Mouse (Mus musculus): ENCODE measurements at regions not wholly inside any gene's neighbourhood (a gene's known extent, or its start where the extent isn't known, plus 50 kb on each side); places are given as distances from the start of the nearest gene placed in this dataset.
A peak's percentile ranks its signal among the peaks of the same experiment; 100 is the strongest.
"Not testable (repeated sequence)": the region's sequence is repeated elsewhere in the genome, so short reads cannot be mapped to it uniquely, and the experiment has no call there.

DNA sequence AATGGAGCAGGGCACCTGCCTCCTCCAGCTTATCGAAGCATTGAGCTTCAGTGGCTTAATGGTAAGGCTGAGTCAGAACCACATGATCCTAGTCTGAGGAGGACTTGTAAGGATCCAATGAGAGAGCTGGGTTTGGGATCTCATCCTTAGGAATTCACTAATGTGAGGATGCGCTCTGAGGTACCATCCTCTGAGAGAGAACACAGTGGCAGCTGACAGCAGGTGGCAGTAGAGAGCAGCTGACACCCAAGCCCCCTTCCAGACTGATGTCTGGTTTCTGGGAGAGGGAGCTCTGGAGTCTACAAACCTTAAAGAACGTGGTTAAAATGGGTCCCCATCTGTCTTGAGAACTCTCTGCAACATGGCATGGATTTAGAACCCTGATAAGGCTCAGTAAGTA, 137.8 kb downstream of the B3glct start:
- no peak for DNase-seq (ENCODE audit: low read depth, low spot score)
- 28% methylated on average over 3 of the region's 3 CpGs for WGBS

DNA sequence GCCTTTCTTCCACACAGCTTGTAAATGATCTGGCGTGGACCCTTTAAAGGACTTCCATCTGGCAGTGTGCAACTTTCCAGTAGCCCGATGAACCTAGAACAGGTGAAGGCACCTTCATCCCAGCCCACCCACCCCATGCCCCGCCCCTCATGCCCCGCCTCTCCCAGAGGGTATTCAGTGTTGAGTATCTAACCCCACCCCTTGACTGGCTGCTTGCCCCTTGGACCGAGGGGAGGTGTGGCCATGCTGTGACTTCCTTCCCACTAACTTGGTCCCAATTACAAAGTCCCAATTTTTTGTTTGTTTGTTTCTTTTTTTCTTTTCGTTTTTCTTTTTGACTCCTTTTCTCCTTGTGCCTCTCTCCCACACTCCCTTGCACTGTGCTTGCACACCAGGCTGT, 140.8 kb downstream of the B3glct start:
- WGBS: 20% methylated on average over 6 of the region's 6 CpGs

DNA sequence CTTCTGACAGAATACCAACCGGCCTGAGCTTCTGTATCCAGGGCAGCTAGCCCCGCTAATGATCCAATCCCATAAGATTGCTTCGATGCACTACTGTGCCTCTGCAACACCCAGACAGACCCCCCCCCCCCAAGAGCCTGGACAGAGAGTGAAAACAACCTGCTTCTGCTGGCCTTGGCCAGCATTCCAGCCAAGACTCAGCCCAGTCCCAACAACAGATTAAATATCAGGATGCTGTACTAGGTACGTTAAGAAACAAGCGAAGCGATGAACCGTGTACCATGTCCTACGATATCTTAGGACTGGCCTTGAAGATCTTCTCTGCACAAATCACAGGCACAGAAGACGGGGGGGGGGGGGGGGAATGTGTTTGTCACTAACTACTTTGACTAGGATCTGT, 145.8 kb downstream of the B3glct start:
- DNase-seq (ENCODE audit: low read depth, low spot score): no peak
- 90% methylated on average over 9 of the region's 9 CpGs for WGBS

More for the DNA sequence above, 140.8 kb downstream of the B3glct start:
- DNase-seq (ENCODE audit: low read depth, low spot score): peak; percentile 21

DNA sequence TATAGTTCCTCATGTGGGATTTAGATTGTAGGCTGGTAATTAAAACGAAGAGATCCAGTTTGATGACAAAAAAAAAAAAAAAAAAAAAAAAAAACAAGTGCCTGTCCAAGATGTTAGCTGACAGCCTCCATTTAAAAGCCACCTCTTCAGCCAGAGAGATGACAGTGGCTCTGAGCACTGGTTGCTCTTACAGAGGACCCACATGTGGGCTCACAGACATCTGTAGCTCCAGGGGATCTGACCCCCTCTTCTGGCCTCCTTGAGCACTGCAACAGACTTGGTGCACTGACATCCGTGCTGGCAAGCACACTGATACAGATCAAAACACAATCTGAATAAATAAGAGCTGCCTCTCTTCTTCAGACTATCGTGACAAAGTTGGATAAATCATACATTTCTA, 149.6 kb downstream of the B3glct start:
- WGBS: 47% methylated on average over 3 of the region's 3 CpGs

DNA sequence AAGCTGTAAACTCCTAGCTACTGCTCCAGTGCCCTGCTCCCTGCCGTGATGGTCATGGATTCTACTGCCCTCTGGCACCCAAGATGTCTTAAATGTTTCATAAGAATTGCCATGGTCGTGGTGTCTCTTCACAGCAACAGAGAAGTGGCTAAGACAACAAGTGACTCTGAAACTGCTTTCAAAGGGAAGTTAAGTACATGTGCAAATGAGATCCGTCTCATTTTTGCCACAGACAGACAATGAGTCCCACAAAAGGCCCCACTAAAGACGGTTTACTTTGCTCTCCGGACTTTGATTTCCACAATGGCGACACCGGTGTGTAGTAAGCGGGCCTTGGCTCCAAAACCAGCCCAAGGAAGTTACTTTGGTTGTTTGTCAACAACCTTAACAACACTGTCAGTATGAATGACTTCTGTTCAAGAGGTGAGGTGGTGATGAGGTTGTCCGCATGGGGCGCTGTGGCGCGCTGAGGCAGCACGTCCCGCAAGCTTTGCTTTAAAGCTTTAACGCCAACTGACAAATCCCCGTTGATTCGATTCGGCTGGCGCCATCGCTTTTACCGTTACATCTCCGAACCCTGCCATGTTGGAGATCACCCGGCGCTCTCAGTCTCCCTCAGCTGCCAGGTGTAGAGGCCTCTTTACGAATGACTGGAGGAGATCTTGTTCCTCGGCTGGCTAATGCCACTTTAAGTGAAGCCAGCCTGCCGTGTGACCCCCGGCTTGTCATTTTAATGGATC, 153.3 kb downstream of the B3glct start:
- 5% methylated on average over 28 of the region's 28 CpGs for WGBS
- no peak for DNase-seq (ENCODE audit: low read depth, low spot score)

More for the DNA sequence above, 149.6 kb downstream of the B3glct start:
- DNase-seq (ENCODE audit: low read depth, low spot score): no peak

DNA sequence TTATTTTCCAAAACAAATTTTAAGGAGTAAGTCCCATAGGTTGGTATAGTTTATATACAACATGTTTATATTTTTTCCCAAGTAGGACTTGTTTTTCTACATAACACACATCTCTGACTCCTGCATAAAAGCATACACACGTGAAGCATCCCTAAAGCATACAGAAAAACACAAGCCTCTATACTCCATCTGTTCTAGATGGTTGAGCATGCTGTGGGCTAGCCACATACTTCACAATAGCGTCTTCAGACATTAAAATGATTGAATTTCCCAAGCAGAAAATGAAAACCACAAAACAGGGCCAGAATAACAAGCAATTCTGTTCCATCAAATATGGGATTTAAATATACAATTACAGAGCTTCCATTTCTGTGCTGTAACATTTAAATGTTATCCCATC, 159.3 kb downstream of the B3glct start:
- no peak for DNase-seq (ENCODE audit: low read depth, low spot score)
- WGBS: 83% methylated on average over 2 of the region's 2 CpGs

DNA sequence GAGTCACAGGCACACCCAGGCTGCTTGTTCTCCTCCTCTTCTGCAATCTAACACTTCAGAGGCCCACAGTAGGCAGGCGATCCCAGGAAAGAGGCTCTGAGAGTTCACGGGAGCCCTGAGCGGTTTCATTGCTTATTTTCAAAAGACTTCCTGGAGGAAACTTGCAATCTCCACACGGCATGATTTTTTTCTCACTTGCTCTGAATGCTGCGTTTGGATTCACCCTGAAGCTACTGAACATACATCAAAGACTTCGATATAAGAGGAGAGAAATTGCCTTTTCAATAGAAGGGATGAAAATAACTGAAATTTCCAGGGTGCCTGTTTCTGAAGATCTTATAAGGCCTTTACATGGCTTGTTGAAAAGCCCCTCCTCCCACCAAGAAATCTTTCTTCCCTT, 164.5 kb downstream of the B3glct start:
- DNase-seq (ENCODE audit: low read depth, low spot score): no peak
- WGBS: 33% methylated on average over 6 of the region's 6 CpGs

DNA sequence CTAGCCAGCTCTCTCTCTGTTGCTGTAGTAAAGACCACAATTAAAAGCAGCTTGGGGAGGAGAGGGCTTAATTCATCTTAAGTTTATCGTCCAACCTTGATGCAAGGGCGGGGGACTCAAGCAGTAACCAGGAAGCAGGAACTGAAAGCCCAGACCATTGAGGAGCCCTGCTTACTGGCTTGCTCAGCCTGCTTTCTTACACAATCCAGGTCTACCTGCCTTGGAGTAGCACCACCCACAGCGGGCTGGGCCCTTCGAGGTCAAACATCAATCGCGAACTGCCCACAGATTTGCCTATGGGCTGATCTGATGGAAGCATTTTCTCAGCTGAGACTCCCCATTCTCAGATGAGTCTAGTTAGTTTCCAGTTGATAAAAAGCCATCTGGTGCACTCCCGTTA, 165.3 kb downstream of the B3glct start:
- 29% methylated on average over 7 of the region's 7 CpGs for WGBS
- no peak for DNase-seq (ENCODE audit: low read depth, low spot score)

DNA sequence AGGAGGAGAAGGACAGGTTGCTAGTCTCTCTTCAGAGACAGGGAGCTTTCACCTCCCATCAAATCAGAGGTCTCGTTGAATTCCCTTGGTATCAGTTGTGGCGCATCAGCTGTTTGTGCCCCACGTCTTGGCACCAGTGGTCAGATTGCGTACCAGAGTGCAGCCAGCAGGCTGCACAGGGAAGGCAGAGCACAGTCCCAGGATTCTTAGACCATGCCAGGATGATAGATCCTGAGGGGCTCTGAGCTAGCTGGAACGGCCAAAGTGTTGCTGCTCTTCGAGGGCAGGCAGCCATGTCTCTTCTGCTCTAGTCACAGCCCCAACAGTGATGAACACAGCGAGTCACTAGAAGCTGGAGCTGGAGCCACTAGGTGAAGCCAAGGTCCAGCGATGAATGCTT, 167.2 kb downstream of the B3glct start:
- DNase-seq (ENCODE audit: low read depth, low spot score): no peak
- WGBS: 92% methylated on average over 8 of the region's 8 CpGs

DNA sequence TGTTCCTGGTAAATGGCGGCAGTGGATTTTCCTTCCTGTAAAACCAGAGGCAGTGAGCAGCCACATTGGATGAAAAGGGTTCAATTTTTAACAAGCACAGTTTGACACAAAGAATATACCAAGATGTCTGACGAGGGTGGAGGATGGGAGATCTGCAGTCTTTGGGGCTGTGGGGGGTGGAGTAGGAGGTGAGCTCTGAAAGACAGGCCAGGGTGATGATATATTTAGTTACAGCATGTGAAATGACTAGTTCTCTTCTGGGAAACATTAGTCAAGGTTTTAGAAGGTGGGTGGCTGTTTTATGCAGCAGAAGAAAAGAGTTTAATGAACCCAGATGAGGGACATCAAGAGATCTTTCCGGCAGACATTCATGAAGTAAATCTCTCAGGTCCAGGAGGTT, 170.0 kb upstream of the Rxfp2 start:
- 87% methylated on average over 3 of the region's 3 CpGs for whole genome bisulfite sequencing
- DNase-seq (ENCODE audit: low read depth, low spot score): no peak

DNA sequence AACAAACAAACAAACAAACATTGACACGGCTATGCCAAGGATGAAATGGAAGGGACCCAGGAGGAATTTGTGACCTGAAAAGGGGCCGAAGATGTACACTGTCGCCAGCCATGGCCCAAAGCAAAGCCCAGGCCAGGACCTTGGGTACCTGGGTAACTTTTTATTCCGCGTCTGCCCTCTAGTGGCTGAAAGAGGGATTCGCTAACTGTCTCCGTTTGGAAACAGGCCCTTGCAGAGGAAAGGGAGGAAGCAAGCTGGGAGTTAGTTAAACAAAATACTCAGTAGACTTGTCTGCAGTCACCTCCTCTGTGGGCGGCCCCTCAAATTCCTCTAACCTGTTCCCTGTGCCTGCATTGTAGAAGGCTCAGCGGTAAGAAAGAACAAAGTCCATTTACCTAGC, 167.5 kb upstream of the Rxfp2 start:
- WGBS: 5% methylated on average over 9 of the region's 9 CpGs
- DNase-seq (ENCODE audit: low read depth, low spot score): peak; percentile 57

DNA sequence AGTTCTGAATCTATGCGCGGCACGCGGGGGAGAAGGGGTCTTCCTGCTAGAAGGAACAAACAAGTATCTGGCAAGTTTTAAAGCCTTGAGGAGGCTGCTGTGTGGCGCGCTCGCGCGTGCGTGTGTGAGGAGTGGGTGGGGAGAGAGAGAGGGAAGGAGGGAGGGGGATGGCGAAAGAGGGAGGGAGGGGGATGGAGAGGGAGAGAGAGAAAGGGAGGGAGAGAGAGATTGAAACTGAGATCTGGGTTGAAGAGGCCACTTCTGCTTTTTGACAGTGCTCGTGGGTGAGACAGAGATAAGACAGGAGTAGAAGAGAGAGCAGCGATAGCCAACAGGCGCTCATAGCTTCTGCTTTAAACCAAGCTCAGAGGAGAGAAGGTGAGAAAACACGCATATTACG, 166.0 kb upstream of the Rxfp2 start:
- WGBS: 39% methylated on average over 16 of the region's 16 CpGs
- no peak for DNase-seq (ENCODE audit: low read depth, low spot score)

DNA sequence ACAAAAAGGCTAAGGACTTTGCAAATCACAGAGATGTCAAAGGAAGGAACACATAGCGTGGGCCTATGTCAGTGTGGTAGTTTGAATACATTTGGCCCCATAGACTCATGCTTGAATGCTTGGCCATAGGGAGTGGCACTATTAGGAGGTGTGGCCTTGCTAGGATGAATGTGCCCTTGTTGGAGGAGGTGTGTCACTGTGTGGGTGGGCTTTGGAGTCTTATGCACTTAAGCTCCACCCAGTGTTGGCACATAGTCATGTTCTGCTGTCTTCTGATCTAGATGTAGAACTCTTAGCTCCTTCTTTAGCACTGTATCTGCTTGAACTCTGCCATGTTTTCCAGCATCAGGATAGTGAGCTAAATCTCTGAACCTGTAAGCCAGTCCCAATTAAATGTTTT, 162.4 kb upstream of the Rxfp2 start:
- no peak for DNase-seq (ENCODE audit: low read depth, low spot score)
- 94% methylated on average over 1 of the region's 1 CpGs for WGBS

DNA sequence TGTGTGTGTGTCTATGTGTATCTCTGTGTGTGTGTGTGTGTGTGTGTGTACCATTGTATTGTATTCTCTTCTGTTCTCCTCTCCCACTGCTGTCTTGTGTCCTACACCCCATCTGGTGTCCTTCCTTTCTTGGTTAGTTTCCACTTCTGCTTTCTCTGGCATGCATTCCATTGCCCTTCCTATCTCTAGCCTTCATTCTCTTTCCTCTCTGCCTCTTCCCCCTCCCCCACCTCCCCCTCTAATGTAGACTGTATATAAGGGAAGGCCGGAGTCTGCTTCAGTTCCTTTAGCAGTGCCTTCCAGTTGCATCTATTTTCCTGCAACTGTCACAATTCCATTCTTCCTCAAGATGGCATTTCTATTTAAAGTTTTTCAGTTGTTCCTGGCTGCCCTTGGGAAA, 161.5 kb upstream of the Rxfp2 start:
- WGBS: 84% methylated on average over 1 of the region's 1 CpGs
- DNase-seq (ENCODE audit: low read depth, low spot score): no peak

DNA sequence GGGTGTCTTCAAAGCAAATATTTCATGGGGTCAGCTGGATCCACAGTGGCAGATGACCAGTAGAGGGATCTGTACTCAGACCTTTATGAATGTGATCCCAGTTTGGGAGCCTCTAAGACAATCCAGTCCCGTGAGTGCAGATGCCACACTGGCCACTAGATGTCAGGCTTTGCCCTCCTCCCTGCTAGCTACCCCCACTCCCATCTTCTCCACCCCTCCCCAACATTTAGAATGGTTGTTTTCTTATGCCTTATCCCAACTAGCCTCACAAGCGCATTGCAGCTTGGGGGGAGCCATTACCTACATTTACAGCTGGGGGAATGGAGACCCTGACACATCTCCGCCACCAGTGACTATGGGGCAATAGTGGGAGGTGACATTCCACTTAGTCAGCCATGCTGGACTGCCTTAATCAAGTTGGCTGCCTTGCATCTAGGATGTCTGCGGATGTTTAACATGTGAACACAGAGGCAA, 156.9 kb upstream of the Rxfp2 start:
- 45% methylated on average over 4 of the region's 4 CpGs for WGBS
- DNase-seq (ENCODE audit: low read depth, low spot score): no peak

DNA sequence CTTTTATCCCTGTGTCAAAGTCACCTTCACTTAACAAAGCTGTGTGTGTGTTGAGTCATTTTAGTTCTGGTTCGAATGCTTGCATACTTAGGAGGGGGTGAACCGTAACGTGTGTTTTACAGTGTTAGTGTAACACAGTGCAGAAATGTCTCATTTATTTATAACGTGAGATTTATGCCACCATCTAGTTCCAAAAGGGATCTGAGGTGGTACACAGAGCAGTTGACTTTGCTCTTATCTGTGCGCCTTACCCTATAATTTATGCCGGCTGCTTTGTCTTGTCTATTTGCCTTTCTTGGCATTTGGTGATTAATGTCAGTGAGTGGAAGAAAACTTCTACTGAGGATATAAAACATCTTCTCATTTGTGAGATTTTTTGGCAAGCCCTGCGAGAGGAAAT, 150.5 kb upstream of the Rxfp2 start:
- no peak for DNase-seq (ENCODE audit: low read depth, low spot score)
- WGBS: 18% methylated on average over 7 of the region's 7 CpGs

DNA sequence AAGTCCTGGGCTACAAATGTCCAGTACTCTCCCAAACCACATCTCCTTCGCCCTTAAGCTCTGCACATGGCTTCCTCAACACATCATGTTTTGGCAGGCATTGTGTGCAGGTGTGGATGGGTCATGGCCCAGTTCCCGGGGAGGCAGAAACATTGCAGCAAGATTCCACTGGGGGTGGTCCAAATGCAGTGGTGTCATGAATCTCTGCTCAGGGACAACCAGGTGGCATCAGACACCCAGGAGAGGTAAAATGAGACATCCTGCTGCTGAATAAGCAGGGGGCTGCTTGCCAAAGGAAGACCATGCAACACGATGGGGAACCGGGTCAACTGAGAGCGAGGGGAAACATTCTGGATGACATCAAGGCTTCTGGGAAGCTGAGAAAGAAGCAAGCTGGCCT, 149.0 kb upstream of the Rxfp2 start:
- WGBS: 83% methylated on average over 5 of the region's 5 CpGs
- DNase-seq (ENCODE audit: low read depth, low spot score): no peak

DNA sequence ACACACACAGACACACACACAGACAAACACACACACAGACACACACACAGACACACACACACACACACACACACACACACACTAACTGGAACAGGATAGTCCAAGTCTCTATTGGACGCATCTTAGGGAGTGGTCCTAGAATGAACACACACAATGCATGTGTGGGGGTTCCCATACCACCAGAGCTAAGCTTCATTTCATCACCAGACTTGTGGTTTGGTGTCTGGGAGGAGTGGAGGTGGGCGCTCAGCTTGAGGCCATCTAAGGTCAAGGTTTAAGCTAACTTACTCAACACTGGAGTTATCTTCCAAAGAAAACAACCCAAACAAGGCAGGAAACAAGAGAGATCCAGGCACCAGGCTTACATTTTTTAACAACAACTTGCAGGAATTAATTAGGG, 147.9 kb upstream of the Rxfp2 start:
- DNase-seq (ENCODE audit: low read depth, low spot score): no peak
- 92% methylated on average over 2 of the region's 2 CpGs for WGBS

DNA sequence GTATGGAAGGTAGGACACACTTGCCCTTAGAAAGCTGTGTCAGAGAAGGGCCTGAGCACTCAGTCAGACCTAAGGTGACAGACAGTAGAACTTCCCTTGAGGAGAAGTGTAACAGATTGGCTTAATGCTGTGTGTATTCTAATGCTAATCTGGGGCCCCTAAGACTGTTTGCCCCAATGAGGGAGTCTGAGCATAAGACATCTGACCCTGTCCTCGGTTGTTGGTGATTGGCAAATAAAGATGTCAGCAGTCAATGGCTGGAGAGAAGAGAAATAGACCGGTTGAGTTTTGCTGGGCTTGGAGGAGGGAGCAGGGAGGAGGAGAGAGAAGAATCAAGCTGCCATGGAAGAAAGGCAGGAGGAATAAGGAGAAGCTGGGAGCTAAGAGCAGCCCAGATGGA, 147.0 kb upstream of the Rxfp2 start:
- 18% methylated on average over 2 of the region's 2 CpGs for WGBS
- DNase-seq (ENCODE audit: low read depth, low spot score): no peak

DNA sequence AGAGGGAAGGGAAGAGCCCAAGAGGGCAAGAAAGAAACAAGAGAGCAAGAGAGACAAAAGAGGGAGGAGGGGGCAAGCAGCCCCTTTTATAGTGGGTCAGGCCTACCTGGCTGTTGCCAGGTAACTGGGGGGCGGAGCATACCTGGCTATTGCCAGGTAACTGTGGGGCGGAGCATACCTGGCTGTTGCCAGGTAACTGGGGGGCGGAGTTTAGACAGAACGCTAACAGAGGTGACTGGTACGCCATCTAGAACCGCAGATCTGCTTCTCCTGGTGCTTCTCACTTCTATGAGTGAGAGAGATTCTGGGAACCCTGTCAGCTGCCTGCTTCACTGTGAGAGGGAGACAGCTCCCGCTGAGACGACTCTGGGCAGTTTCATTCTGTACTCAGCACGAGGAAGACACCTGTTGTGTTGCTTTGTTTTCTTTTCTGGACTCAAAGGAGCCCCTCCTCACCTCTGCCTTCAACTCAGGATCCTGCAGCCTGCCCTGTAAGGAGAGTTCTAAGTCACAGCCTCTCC, 144.9 kb upstream of the Rxfp2 start:
- no peak for DNase-seq (ENCODE audit: low read depth, low spot score)
- WGBS: 26% methylated on average over 9 of the region's 9 CpGs

DNA sequence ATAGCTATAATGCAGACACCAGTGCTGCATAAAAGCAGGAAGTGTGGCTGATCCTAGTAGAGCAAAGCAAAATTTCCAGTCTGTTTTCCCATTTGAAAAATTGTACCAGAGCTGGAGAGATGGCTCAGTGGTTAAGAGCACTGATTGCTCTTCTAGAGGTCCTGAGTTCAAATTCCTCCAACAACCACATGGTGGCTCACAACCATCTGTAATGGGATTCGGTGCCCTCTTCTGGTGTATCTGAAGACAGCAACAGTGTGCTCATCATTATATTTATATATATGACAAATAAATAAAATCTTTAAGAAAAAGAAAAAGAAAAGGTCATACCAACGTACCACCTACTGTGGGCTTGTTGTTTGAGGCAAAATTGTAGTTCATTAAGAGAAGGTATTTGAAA, 144.1 kb upstream of the Rxfp2 start:
- DNase-seq (ENCODE audit: low read depth, low spot score): no peak
- 89% methylated on average over 2 of the region's 2 CpGs for WGBS

DNA sequence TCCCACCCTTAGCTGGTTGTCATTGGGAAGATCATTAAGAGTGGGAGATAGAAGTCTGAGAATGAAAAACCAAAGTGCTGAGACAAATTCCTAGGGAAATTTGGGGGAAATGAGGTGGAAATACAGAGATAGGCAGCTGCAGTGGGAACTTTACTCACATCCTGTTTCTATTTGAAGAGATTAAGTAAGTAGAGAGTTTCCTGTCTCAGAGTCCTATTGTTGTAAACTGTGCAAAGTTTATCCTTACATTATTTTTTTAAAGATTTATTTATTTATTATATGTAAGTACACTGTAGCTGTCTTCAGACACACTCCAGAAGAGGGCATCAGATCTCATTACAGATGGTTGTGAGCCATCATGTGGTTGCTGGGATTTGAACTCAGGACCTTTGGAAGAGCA, 126.0 kb upstream of the Rxfp2 start:
- not testable (repeated sequence) for DNase-seq (ENCODE audit: low read depth, low spot score)

All from large intestine, adult 2 months (tissue).